In genomic region chr9:102992877-102993276, GRCm38 (mm10) we compare ENCODE assay signal across 9 mouse cellular contexts. TPM values are rescaled to one million over a fixed set of nuclear protein-coding genes. Genes with fewer than 3 reads are reported as not detected.
DNase-seq lines count a peak whose midpoint lies in the region; ATAC-seq lines count a peak whose summit lies in the region.
"Had no signal": no experiment of that assay in that cellular context is flagged by ENCODE, and none has a peak within 500 bp of the region (broad histone marks: within the 10 kb centered on the region; RNA-seq: fewer than 3 reads in every experiment).

No protein-coding gene starts in this region.

- 38% methylated on average over 6 of the region's 6 CpGs for WGBS in hindbrain, embryonic 11.5 days

- H3K4me3 ChIP-seq in hindbrain, embryonic 11.5 days (ENCODE audit: low read depth, low read length), result no peak overlapping the region
- H3K4me3 ChIP-seq: left cerebral cortex, adult 2 months had no signal

- intact Hi-C loops in heart, postnatal 36 days (cut with DNase I), result no loop called here

- H3K4me2 ChIP-seq in hindbrain, embryonic 11.5 days (replicated peaks; ENCODE audit: low read depth, low read length), result no peak overlapping the region

- no peaks in the 10 kb centered on the region; the same call in 1 of the 2 replicates for H3K4me1 ChIP-seq in hindbrain, embryonic 11.5 days (replicated peaks; ENCODE audit: control insufficient read depth, insufficient read depth, low read length)

- DNase-seq in heart, adult 11 months, result peak; percentile 96
- DNase-seq in heart, postnatal 36 days, result no peak
- DNase-seq in embryo, embryonic 11 days, result peak; percentile 52
- DNase-seq in hindbrain, embryonic 11.5 days (ENCODE audit: low spot score), result peak; percentile 52
- DNase-seq in lung, postnatal 25 days (ENCODE audit: low spot score), result peak; percentile 54
- no peak for DNase-seq in right cerebral cortex, postnatal 14 days
- no peak for DNase-seq in left cerebral cortex, adult 18-20 months (ENCODE audit: low spot score in 2 of 2)
- no peak for DNase-seq in spleen, postnatal 10 days (ENCODE audit: low spot score in 2 of 2)

- no peak for ATAC-seq in hindbrain, embryonic 11.5 days (ENCODE audit: low FRiP score)

- peak overlapping the region; percentile 51; the same call in 1 of the 2 replicates for H3K27ac ChIP-seq in hindbrain, embryonic 11.5 days (ENCODE audit: low read depth, low read length)
- H3K27ac ChIP-seq: left cerebral cortex, adult 2 months had no signal

- H3K36me3 ChIP-seq in hindbrain, embryonic 11.5 days (ENCODE audit: control insufficient read depth, insufficient read depth, low read length), result no peaks in the 10 kb centered on the region

- H3K9ac ChIP-seq in hindbrain, embryonic 11.5 days (ENCODE audit: low read depth, low read length), result 0 out of 2 replicates have a peak overlapping the region, but pooled peaks have one; percentile 15

- H3K27me3 ChIP-seq in hindbrain, embryonic 11.5 days (ENCODE audit: control insufficient read depth, insufficient read depth, low read length), result no peaks in the 10 kb centered on the region

- H3K9me3 ChIP-seq in hindbrain, embryonic 11.5 days (ENCODE audit: control insufficient read depth, low read length), result no peaks in the 10 kb centered on the region

RNA-seq across cellular contexts. Expression of gene Slco2a1, which starts 4.4 kb away (rescaled TPM):
- 1 to 10 TPM; 4.3 to 5.6 TPM for total RNA-seq in heart, postnatal 36 days (2021)
- 0.43 and 0.60 TPM in 2 replicates for polyA plus RNA-seq in hindbrain, embryonic 11.5 days (2014; fragmentation: Nextera tagmentation; extraction: Ambion mirVana)
- 1 to 10 TPM; 1.1 to 1.5 TPM for total RNA-seq in left cerebral cortex, adult 18-20 months (2021)

Comparison
In these comparisons a context has a peak if more than half of its experiments do, and no peak if none do; other contexts are left out.
1. DNase-seq: peak in heart, adult 11 months (single experiment), embryo, embryonic 11 days (single experiment), hindbrain, embryonic 11.5 days (single experiment) and lung, postnatal 25 days (single experiment); none in heart, postnatal 36 days (0 of 2), right cerebral cortex, postnatal 14 days (single experiment), left cerebral cortex, adult 18-20 months (0 of 2) and spleen, postnatal 10 days (0 of 2).